In genomic region chr2:172974701-172975100, GRCm38 (mm10) we compare ENCODE assay signal across 28 mouse cellular contexts. TPM values are rescaled to one million over a fixed set of nuclear protein-coding genes. Genes with fewer than 3 reads are reported as not detected.
DNase-seq lines count a peak whose midpoint lies in the region; ATAC-seq and TF ChIP-seq lines count a peak whose summit lies in the region.
"Had no signal": no experiment of that assay in that cellular context is flagged by ENCODE, and none has a peak within 500 bp of the region (broad histone marks: within the 10 kb centered on the region; RNA-seq: fewer than 3 reads in every experiment).

No protein-coding gene starts in this region.

- H3K27ac ChIP-seq in midbrain, postnatal 0 days (ENCODE audit: low read depth, low read length), result no peak overlapping the region
- no peak overlapping the region for H3K27ac ChIP-seq in midbrain, embryonic 10.5 days (replicated peaks)
- peak overlapping the region; percentile 35; the same call in 1 of the 2 replicates for H3K27ac ChIP-seq in embryonic facial prominence, embryonic 10.5 days (replicated peaks)
- H3K27ac ChIP-seq: forebrain, embryonic 15.5 days; heart, adult 2 months; hindbrain, embryonic 14.5 days; liver, embryonic 12.5 days; midbrain, embryonic 13.5 days; neural tube, embryonic 15.5 days; stomach, postnatal 0 days had no signal

- H3K4me2 ChIP-seq in midbrain, postnatal 0 days (ENCODE audit: low read depth, low read length, poor library complexity, severe bottlenecking), result no peak overlapping the region
- H3K4me2 ChIP-seq: forebrain, embryonic 15.5 days; heart, embryonic 12.5 days; hindbrain, embryonic 14.5 days; liver, embryonic 12.5 days; midbrain, embryonic 13.5 days; neural tube, embryonic 15.5 days had no signal

- DNase-seq in gastrocnemius, adult 18-20 months (ENCODE audit: low spot score), result peak; percentile 14
- no peak for DNase-seq in gastrocnemius, postnatal 10 days
- peak; percentile 58 for DNase-seq in midbrain, postnatal 0 days (ENCODE audit: low spot score)
- DNase-seq in midbrain, embryonic 10.5 days (ENCODE audit: low spot score), result no peak
- DNase-seq in embryonic facial prominence, embryonic 10.5 days (ENCODE audit: low spot score), result no peak
- peak; percentile 38 for DNase-seq in skeletal muscle tissue, adult 2 months (ENCODE audit: low read depth, low spot score)
- DNase-seq in adipocyte (ENCODE audit: low spot score), result no peak
- DNase-seq: adrenal gland, adult 8-10 months; cerebellum, adult 8-10 months; heart, postnatal 4 days; kidney, adult 11 months; kidney, postnatal 14 days; layer of hippocampus, adult 9-11 months; liver, postnatal 0 days; lung, postnatal 36 days; retina, postnatal 1 day; right cerebral cortex, postnatal 14 days had no signal

- no peak overlapping the region for H3K4me3 ChIP-seq in midbrain, postnatal 0 days (ENCODE audit: low read depth, low read length)
- H3K4me3 ChIP-seq in midbrain, embryonic 10.5 days, result no peak overlapping the region
- no peak overlapping the region for H3K4me3 ChIP-seq in embryonic facial prominence, embryonic 10.5 days
- H3K4me3 ChIP-seq: forebrain, embryonic 15.5 days; heart, adult 2 months; heart, embryonic 12.5 days; liver, embryonic 12.5 days; midbrain, embryonic 13.5 days; neural tube, embryonic 15.5 days had no signal

- no peak for ATAC-seq in midbrain, postnatal 0 days (ENCODE audit: low FRiP score)
- ATAC-seq: activated CD4-positive, CD25-positive, alpha-beta regulatory T cell, adult 4 months; CD4-positive, CD25-positive, alpha-beta regulatory T cell, adult 4 months; forebrain, embryonic 15.5 days; inflammation-experienced regulatory T-cells, adult 6 months; liver, embryonic 12.5 days; liver, postnatal 0 days; midbrain, embryonic 13.5 days had no signal

- H3K36me3 ChIP-seq in midbrain, postnatal 0 days (ENCODE audit: insufficient read depth, low read length), result no peaks in the 10 kb centered on the region
- no peaks in the 10 kb centered on the region for H3K36me3 ChIP-seq in midbrain, embryonic 10.5 days
- no peaks in the 10 kb centered on the region for H3K36me3 ChIP-seq in embryonic facial prominence, embryonic 10.5 days (replicated peaks)
- H3K36me3 ChIP-seq: forebrain, embryonic 15.5 days; heart, embryonic 12.5 days; liver, embryonic 12.5 days; midbrain, embryonic 13.5 days; neural tube, embryonic 15.5 days had no signal

- TF ChIP-seq CTCF in midbrain, postnatal 0 days (IDR thresholded peaks at IDR 0.05), result no peak

- H3K9me3 ChIP-seq in midbrain, postnatal 0 days (ENCODE audit: low read length), result no peaks in the 10 kb centered on the region
- H3K9me3 ChIP-seq in midbrain, embryonic 10.5 days (replicated peaks), result peaks cover 2% of the 10 kb centered on the region
- H3K9me3 ChIP-seq in embryonic facial prominence, embryonic 10.5 days, result peaks cover 3% of the 10 kb centered on the region
- H3K9me3 ChIP-seq: forebrain, embryonic 15.5 days; heart, embryonic 12.5 days; liver, embryonic 12.5 days; midbrain, embryonic 13.5 days; neural tube, embryonic 15.5 days had no signal

- no peaks in the 10 kb centered on the region; the same call in 1 of the 2 replicates for H3K4me1 ChIP-seq in midbrain, postnatal 0 days (ENCODE audit: insufficient read depth, low read length)
- H3K4me1 ChIP-seq in midbrain, embryonic 10.5 days, result peaks cover 41% of the 10 kb centered on the region
- H3K4me1 ChIP-seq in embryonic facial prominence, embryonic 10.5 days, result peaks cover 46% of the 10 kb centered on the region

- WGBS in midbrain, postnatal 0 days, result 42% methylated on average over 7 of the region's 7 CpGs
- WGBS in midbrain, embryonic 10.5 days, result 31% methylated on average over 7 of the region's 7 CpGs
- WGBS in embryonic facial prominence, embryonic 10.5 days, result 21% methylated on average over 7 of the region's 7 CpGs

- no peak overlapping the region for H3K9ac ChIP-seq in midbrain, postnatal 0 days (replicated peaks; ENCODE audit: low read length, poor library complexity, severe bottlenecking)
- H3K9ac ChIP-seq: forebrain, embryonic 15.5 days; heart, embryonic 12.5 days; hindbrain, embryonic 14.5 days; liver, embryonic 12.5 days; liver, postnatal 0 days; midbrain, embryonic 13.5 days; neural tube, embryonic 15.5 days had no signal

- no peaks in the 10 kb centered on the region for H3K27me3 ChIP-seq in midbrain, postnatal 0 days (ENCODE audit: insufficient read depth, low read length)
- H3K27me3 ChIP-seq in midbrain, embryonic 10.5 days (ENCODE audit: low read depth, poor library complexity, severe bottlenecking), result peaks cover 17% of the 10 kb centered on the region
- peaks cover 9% of the 10 kb centered on the region; the same call in 1 of the 2 replicates for H3K27me3 ChIP-seq in embryonic facial prominence, embryonic 10.5 days (replicated peaks; ENCODE audit: low read depth, poor library complexity, severe bottlenecking)
- H3K27me3 ChIP-seq: forebrain, embryonic 15.5 days; heart, embryonic 12.5 days; liver, embryonic 12.5 days; midbrain, embryonic 13.5 days; neural tube, embryonic 15.5 days had no signal

RNA-seq across cellular contexts. Expression of gene Spo11, which starts 2.8 kb away (rescaled TPM):
- not detected for total RNA-seq in gastrocnemius, adult 18-20 months (2021)
- not detected for total RNA-seq in gastrocnemius, postnatal 10 days (2021)
- 1.7 and 2.8 TPM in 2 replicates for total RNA-seq in midbrain, postnatal 0 days (2014; rRNA removed)
- polyA plus RNA-seq in midbrain, postnatal 0 days (2015; fragmentation: Nextera tagmentation; extraction: Ambion mirVana), result 1.1 and 1.6 TPM in 2 replicates
- 0.20 and 0.40 TPM in 2 replicates for polyA plus RNA-seq in midbrain, embryonic 10.5 days (2016; fragmentation: Nextera tagmentation; extraction: Ambion mirVana)
- 0.26 and 0.46 TPM in 2 replicates for polyA plus RNA-seq in embryonic facial prominence, embryonic 10.5 days (2016; fragmentation: Nextera tagmentation; extraction: Ambion mirVana)
- total RNA-seq: adrenal gland, adult 8-10 months; heart, adult 2 months; heart, postnatal 4 days had no signal

RNA-seq across cellular contexts. Expression of gene Rae1, which starts 25.2 kb away (rescaled TPM):
- total RNA-seq in gastrocnemius, adult 18-20 months (2021), result 10 to 100 TPM; 11.0 to 11.2 TPM
- 10 to 100 TPM; 27.9 to 31.5 TPM for total RNA-seq in gastrocnemius, postnatal 10 days (2021)
- total RNA-seq in midbrain, postnatal 0 days (2014; rRNA removed), result 93.8 and 98.3 TPM in 2 replicates
- 127 and 130 TPM in 2 replicates for polyA plus RNA-seq in midbrain, postnatal 0 days (2015; fragmentation: Nextera tagmentation; extraction: Ambion mirVana)
- polyA plus RNA-seq in midbrain, embryonic 10.5 days (2016; fragmentation: Nextera tagmentation; extraction: Ambion mirVana), result 155 and 169 TPM in 2 replicates
- polyA plus RNA-seq in embryonic facial prominence, embryonic 10.5 days (2016; fragmentation: Nextera tagmentation; extraction: Ambion mirVana), result 176 and 179 TPM in 2 replicates

RNA-seq across cellular contexts. Expression of gene Bmp7, which starts 34.6 kb away (rescaled TPM):
- total RNA-seq in gastrocnemius, adult 18-20 months (2021), result under 1 TPM; 0.45 to 0.68 TPM
- 1 to 10 TPM; 1.6 to 2.4 TPM for total RNA-seq in gastrocnemius, postnatal 10 days (2021)
- 34.0 and 35.9 TPM in 2 replicates for total RNA-seq in midbrain, postnatal 0 days (2014; rRNA removed)
- 14.8 and 15.3 TPM in 2 replicates for polyA plus RNA-seq in midbrain, postnatal 0 days (2015; fragmentation: Nextera tagmentation; extraction: Ambion mirVana)
- 14.7 and 14.8 TPM in 2 replicates for polyA plus RNA-seq in midbrain, embryonic 10.5 days (2016; fragmentation: Nextera tagmentation; extraction: Ambion mirVana)
- 19.8 and 20.9 TPM in 2 replicates for polyA plus RNA-seq in embryonic facial prominence, embryonic 10.5 days (2016; fragmentation: Nextera tagmentation; extraction: Ambion mirVana)

RNA-seq across cellular contexts. Expression of gene Rbm38, which starts 45.6 kb away (rescaled TPM):
- total RNA-seq in gastrocnemius, adult 18-20 months (2021), result 100 to 1,000 TPM; 225 to 230 TPM
- total RNA-seq in gastrocnemius, postnatal 10 days (2021), result 100 to 1,000 TPM; 121 to 129 TPM
- total RNA-seq in midbrain, postnatal 0 days (2014; rRNA removed), result 7.6 and 8.4 TPM in 2 replicates
- polyA plus RNA-seq in midbrain, postnatal 0 days (2015; fragmentation: Nextera tagmentation; extraction: Ambion mirVana), result 7.3 and 7.4 TPM in 2 replicates
- polyA plus RNA-seq in midbrain, embryonic 10.5 days (2016; fragmentation: Nextera tagmentation; extraction: Ambion mirVana), result 94.6 and 107 TPM in 2 replicates
- 85.7 and 95.6 TPM in 2 replicates for polyA plus RNA-seq in embryonic facial prominence, embryonic 10.5 days (2016; fragmentation: Nextera tagmentation; extraction: Ambion mirVana)

Comparison
In these comparisons a context has a peak if more than half of its experiments do, and no peak if none do; other contexts are left out.
1. DNase-seq: peak in gastrocnemius, adult 18-20 months (single experiment), midbrain, postnatal 0 days (single experiment) and skeletal muscle tissue, adult 2 months (single experiment); none in gastrocnemius, postnatal 10 days (single experiment), midbrain, embryonic 10.5 days (single experiment), embryonic facial prominence, embryonic 10.5 days (single experiment) and adipocyte (single experiment).
2. RNA of gene Bmp7, which starts 34.6 kb away (total RNA-seq): 34.0 to 35.9 TPM in midbrain, postnatal 0 days; 1.6 to 2.4 TPM in gastrocnemius, postnatal 10 days and 0.45 to 0.68 TPM in gastrocnemius, adult 18-20 months; every median in the first group is over 10 times any median in the second.